Mouse (Mus musculus) adrenal gland, adult (tissue): Measurements from ENCODE around the gene Ccdc97.
"Not testable (repeated sequence)": the region's sequence is repeated elsewhere in the genome, so short reads cannot be mapped to it uniquely, and the experiment has no call there.

Experiments
- DNase-seq, 2 experiments: peaks; one replicate each; pipeline ENCODE4 v3.0.0; 2022 to 2023; ENCODE audit warnings: low spot score in 1 of 2; ENCODE audit not compliant: inconsistent age in 2 of 2

Gene Ccdc97

DNA sequence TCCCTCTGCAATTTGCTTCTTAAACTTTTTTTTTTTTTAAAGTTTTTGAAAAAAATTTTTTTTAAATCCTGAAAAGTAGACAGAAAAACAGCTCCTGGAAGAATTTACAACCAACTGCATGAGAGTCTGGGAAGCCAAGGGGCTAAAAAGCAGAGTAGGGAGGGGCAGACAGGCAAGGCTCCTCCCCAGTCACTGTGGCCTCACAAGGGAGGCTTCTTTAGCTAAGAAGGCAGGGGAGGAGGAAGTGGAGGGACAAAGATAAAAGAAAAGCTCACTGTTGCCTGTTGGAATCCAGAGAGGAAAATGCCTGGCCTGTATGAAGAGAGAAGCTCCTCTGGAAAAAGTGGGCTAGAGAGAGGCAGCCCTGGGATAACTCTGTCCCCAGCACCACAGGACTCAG lies 2.9 kb upstream of the Ccdc97 start:
- DNase-seq: not testable (repeated sequence)

DNA sequence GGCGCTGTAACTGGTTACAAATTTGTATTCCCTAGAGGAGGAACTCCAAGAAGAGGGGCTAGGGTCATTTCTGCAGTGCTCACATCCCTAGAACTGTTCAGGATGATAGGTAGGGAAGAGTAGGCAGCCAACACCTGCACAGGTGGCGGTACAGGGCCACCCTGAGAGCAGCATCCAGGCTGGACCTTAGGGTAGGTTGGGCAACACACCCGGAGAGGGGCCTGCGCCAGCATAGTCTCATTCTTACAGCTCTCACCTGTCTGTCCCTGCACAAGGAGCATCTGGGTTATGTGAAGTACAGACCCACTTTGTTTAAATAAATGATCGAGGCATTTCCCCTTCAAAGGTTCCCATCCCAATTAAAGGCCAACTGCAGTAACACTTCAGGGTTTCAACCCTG lies 1.9 kb upstream of the Ccdc97 start:
- peak in 1 of 2 experiments; percentile 22 for DNase-seq

DNA sequence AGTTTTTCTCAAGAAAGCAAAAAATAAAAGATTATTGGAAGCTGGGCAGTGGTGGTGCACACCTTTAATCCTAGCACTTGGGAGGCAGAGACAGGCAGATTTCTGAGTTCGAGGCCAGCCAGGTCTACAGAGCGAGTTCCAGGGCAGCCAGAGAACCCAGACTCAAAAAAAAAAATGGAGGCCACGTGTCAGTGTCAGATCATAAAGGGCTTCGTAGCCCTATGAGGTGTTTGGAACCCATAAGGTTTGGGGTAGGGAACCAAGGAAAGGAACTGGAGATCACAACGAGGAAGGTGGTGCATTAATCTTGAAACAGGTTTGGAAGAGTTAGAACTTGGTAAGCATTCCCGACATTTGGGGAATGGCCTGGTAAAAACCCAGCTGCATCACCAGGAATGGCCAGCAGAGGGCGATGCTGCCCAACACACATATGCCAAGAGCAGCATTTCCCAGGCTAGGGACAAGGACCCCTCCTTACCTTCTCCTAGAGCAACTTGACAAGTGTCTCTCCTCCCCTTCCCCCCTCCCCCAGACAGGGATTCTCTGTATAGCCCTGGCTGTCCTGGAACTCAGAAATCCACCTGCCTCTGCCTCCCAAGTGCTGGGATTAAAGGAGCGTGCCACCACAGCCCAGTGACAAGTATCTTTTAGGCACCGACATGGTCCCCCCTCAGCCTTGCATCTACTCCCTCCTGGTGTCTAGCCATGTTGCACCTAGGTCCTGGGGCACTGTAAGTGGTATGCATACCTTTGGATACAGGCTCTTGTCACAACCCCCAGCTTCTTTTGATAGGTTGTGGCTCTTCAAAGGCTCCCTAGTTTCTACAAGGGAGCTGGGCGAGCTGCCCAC lies 1.1 kb upstream of the Ccdc97 start:
- DNase-seq: peak; percentile 78 to 93

DNA sequence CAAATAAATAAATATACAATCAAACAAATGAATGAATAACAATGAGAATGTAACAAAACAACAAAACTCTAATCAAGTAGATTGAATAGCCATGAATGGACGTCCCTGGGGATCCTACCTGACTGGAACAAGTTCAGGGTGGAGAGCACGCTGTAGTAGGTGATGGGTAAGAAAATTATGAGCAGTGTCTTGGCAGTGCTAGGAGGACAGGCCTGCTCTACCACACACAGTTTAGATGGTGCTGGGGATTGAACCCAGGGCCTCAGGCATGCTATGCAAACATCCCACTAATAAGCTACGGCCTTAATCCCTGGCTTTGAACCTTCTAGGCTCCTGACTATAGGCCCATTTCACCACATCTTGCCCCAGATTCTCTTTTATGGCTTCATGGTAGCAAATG lies 1.4 kb downstream of the Ccdc97 start:
- DNase-seq: peak in 1 of 2 experiments; percentile 22

DNA sequence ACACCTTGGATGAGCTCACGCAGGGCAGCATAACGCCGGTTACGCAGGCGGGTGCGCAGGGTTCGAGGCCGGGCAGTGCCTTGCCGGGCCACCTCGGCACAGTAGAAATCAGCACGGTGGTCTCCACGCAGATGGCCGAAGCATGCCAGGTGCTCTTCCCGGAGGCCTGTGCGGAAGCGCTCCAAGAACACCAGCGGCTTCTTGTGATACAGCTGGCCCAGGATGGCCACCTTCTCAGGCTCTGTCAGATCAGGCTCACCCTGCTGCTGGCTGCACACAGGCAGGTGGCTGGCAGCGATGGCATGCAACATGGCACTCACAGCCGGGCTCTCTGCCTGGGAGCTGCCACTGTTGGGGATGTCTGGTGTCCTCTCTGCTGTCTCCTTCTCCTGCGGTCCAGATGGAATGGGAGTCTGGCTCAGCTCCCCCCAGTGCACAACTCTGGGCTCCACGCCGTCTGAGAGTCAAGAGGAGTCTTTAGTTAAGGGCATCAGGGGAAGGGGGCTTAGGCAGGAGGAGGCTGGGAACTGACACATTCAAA lies 3.1 kb downstream of the Ccdc97 start:
- peak in 1 of 2 experiments; percentile 25 for DNase-seq

DNA sequence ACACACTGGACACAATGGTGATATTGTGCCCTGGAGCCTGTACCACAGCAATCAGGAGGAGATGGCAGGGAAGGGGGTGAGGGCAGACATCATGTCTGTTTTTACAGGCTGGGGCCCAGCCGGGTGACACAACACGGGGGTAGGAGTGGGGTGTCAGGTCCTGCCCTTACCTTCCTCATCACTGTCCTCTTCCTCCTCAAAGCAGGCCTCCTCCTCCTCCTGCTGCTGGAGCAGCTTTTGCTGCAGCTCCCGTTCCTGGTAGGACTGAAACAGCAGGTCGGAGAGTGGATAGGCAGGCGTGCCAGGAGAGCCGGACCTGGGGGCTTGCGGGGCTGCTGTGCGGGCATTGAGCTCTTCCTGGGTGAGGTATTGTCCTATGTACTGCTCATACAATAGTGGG lies 4.3 kb downstream of the Ccdc97 start:
- no peak for DNase-seq

DNA sequence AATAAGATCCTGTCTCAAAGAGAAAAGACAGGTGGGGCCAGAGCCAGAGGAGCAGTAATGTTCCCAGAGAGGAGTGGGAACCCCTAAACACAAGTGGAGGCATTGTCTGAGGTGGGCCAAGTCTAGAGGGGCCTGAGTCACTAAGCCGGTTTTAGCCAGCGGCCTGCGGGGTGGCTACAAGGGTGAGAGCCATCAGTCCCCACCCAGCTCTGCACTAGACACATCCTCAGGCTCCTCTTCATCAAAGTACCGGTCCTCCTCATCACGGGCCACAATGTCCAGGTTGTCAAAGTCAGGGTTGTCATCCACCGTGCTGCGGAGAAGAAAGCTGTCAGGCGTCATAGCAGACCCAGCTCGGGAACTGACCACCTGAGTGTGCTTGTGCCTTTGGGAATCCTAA lies 6.1 kb downstream of the Ccdc97 start:
- DNase-seq: no peak

DNA sequence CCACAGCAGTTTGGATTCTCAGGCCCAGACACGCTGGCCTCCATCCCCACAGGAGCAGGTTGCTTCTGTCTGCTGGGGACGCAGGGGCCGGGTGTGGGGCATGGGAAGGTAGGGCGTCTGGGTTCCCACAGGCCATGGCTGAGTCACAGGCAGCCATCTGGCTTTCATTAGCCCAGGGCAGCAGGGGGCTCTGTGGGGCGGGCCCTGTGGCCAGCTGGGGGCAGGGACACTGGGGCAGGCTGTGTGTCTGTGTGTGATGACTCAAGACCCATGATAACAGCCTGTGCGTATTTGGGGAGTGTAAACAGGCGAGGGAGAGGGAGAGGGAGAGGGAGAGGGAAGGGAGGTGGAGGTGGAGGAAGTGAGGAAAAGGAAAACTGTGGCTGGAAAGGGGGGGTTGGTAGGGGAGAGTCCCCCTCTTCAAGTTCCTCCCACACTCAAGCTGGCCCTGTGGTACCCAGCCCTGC lies 7.1 kb downstream of the Ccdc97 start:
- DNase-seq: peak; percentile 78

DNA sequence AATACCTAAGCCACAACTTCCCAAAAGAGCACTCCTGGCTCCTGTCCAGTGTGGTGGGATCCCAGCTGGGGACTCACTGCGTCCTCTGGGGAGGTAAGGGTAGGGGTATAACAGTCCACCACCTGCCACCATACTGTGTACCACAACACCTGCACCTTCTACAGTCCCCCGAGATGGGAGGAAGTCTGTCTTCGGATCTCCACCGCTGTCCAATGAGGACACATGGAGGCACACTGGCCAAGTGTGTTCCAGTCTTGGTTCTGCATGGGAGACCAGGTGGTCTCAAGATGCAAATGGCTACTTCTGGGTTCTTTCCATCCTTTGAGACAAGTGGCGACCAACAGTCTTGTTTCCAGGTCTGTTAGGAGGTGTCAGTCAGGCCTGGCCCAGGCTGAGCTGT lies 7.7 kb downstream of the Ccdc97 start:
- DNase-seq: no peak

DNA sequence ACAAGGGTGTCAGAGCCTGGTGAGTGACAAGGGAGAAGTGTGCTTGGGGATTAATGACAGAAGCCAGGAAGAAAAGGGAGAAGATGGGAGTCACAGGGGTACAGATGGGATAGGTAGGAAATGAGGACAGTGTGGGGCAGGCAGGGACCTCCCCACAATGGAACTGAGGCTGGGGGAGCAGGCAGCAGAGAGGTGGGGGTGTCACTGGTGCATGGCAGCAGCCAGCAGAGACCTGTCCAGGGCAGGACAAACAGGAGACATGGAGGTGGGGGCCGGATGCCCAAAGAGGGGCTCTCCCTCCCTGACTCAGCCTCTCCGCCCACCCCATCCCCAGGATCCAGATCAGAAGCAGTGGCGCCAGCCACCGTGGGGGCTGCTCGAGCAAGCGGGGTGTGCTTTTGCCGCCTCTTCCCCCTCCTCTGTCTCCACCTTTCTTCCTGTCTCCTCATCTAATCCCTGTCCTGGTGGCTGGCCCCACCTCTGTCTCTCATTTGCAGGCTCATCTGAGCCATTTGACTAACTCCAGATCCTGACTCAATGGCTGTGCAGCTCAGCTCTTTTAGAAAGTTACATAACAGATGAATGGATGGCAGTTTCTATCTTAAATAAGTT lies 8.3 kb downstream of the Ccdc97 start:
- DNase-seq: peak; percentile 61 to 70

DNA sequence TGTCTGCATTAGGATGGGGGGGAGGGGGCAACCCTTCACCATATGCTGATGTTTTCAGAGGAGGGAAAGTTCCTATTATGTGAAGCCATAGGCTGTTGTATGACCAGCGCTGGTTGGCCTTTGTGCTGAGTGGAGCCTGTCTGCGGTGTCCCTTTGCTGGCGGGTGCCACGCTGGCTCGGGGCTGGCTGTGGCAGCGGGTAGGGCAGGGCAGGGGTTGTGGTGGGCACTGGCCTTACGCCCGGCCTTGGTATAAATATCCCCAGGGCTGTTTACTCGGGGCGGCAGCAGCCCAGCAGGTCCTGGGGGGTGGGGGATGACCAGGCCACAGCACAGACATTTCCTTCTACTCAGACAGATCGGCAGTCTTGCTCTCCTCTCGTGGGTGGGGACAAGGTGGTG lies 8.9 kb downstream of the Ccdc97 start:
- DNase-seq: peak in 1 of 2 experiments; percentile 63

DNA sequence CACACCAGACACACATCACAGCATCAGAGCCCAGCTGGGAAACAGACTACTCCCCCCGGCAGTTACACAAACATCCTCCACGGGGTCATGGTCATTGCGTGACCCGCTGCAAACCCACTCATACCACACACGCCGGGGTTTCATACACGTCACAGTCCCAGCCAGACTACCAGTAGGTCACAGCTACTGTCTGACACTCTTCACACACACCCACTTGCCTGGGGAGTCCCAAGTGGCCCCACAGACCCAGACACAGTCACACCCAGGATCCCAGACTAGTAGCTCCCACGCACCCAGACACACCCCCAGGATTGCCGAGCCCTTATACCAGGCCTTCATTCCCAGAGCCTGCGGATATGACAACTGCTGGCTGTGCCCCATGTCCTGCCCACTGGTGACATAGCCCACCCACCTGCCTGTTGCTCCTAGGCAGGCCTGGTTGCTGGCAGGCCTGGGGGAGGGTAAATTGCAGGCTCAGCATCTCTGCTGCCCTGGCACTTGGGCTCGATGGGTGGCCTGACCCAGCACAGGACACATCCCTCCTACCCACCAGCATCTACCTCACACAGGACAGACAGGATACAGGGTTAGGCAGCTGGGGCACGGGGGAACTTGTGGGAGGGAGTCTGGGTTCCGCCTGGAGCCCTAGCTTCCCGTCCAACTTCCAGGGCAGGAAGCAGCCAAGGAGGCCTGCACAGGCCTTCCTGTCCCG lies 11.2 kb downstream of the Ccdc97 start:
- peak; percentile 62 to 78 for DNase-seq

DNA sequence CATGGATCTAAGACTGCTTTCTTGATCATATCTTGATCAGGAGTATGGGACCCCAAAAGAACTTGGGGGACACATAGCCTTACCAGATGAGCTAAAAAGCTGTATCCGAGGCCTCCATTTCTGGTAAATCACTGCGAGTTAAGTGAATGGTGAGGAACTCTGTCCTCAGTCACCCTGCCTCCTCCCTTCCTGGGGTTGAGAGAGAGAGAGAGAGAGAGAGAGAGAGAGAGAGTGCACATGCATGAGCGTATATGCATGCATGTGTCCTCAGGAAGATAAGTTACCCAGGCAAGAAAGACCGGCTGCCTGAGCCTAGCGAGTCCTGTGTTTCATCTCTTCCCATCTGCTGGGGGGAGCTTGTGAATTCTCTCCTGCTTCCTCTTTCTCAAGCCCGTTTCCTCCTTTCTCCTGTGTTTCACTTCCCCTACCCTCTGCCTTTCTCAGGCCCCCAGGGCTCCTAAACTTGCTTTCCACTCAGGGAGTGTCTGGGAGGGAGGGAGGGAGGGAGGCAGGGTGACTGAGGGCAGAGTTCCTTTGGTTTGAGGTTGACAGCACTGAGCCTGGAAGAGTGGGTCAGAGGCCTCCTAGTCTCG lies 12.2 kb downstream of the Ccdc97 start:
- DNase-seq: no peak

DNA sequence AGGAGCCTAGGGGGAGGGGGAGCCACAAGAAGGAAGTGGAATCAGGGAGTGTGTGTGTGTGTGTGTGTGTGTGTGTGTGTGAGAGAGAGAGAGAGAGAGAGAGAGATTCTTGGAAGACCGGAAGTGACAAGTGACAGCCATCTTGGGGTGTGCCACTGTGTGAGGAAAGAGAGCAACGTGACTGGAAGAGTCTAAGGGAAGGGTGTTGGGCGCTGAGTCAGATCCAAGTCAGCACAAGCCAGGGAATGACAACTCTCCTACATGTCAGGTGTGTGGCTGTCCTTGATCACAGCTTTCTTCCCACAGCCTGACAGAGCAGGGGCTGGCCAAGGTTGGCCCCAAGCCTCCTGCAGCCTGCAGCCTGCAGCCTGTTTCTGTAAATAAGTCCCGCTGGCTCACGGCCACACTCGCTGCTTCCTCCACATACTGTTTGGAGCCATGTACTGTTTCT lies 13.1 kb downstream of the Ccdc97 start:
- peak in 1 of 2 experiments; percentile 66 for DNase-seq

DNA sequence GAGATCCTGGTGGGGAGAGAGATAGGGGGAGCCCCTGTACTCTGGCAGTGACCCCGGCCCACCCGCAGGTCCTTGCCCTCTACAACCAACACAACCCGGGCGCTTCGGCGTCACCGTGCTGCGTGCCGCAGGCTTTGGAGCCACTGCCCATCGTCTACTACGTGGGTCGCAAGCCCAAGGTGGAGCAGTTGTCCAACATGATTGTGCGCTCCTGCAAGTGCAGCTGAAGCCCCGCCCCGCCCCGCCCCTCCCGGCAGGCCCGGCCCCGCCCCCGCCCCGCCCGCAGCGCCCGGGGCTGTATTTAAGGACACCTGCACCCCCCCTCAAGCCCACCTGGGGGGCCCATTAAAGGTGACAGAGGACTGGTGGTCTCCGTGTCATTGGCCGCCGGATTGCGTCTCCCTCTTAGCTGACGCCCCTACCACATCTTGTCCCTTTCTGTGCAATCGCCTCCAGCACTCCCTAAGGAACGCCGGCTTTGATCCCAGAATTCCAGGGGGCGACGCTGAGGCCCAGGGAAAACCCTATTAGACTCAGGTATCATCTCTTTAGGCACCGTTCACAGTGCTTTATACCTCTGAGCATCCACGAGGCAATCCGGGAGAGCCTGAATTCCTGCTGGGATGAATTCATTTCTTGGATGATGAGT lies 14.0 kb downstream of the Ccdc97 start:
- peak in 1 of 2 experiments; percentile 65 for DNase-seq

DNA sequence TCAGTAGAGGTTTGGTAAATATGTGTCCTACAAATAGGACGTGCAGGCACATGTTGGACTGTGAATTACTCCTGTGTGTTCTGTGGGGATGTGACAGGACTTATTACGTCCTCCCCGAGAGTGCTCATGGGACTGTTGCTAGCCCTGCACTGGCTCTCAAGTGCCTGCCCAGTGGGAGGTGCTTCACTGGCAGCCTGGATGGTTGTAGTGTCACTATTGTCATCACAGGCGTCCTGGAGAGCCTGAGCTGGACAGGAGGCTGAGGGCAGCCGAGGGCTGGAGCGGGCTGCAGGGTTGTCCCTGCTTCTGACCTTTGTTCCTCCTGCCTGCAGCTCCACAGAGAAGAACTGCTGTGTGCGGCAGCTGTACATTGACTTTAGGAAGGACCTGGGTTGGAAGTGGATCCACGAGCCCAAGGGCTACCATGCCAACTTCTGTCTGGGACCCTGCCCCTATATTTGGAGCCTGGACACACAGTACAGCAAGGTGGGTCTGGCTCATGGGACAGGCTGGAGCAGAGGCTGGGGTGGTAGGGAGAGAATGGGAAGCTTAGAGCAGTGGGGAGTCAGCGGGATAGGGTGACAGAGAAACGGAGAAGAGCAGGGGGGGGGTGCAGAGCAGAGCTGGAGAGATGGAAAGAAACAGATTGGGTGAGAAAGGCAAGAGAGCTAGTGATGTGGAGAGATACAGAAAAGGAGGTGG lies 14.9 kb downstream of the Ccdc97 start:
- DNase-seq: no peak

DNA sequence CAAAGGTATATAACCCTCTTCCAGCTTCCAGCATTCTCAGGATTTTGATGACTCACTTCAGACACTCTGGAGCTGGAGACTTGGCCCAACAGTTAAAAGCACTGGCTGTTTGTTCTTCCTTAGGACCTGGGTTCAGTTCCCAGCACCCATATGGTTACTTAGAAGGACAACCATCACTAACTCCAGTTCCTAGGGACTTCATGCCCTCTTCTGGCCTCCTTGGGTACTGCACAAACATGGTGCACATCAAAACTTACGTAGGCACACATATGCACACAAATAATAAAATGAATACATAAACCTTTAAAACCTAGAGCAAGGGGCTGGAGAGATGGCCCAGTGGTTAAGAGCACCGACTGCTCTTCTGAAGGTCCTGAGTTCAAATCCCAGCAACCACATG lies 16.5 kb downstream of the Ccdc97 start:
- DNase-seq: no peak

DNA sequence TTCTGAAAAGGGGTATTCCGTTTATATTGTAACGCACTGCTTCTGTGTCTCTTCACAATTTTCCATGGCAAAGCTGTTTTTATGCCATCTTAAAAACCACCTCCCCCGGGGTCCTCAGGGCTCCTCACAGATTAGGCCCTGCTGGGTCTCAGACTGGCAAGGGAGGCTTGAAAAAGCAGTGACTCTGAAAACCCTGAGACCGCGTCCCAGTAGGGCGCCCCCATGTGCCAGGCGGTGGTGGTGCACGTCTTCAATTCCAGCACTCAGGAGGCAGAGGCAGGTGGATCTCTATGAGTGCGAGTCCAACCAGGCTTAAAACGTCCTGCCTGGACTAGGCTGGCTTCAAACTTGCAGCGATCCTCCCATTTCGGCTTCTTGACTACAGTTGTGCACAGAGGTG lies 18.2 kb downstream of the Ccdc97 start:
- DNase-seq: no peak

DNA sequence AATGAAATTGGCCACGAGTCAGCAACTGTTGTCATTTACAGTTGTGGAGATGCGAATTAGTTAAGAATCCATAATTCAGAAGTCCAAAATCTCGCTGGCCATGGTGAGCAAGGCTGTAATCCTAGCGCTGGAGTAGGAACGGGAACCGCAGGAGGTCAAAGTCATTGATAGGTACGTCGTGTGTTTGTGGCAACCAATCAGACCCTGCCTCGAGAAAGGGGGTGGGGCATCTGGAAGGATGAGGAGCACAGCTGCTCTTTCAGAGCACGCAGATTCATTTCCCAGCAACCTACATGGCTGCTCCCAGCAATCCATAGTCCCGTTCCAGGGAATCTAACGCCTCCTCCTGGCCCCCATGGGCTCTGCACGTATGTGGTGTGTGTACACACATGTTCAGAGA lies 19.0 kb downstream of the Ccdc97 start:
- DNase-seq: no peak

DNA sequence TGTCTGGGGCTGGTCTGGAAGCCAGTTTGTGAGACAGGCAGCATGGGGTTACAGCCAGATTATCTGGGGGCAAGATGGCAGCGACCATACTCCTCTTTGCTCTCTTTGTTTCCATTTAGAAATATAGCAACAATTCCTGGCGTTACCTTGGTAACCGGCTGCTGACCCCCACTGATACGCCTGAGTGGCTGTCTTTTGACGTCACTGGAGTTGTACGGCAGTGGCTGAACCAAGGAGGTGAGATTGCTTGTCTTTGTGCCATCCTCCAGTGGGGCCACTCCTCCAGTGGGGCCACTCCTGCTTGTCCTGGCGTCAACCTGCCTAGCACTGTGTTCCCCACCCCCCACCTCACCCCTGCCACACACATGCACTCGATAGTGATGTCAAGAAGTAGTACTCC lies 24.8 kb downstream of the Ccdc97 start:
- no peak for DNase-seq
